In the genomic region with DNA sequence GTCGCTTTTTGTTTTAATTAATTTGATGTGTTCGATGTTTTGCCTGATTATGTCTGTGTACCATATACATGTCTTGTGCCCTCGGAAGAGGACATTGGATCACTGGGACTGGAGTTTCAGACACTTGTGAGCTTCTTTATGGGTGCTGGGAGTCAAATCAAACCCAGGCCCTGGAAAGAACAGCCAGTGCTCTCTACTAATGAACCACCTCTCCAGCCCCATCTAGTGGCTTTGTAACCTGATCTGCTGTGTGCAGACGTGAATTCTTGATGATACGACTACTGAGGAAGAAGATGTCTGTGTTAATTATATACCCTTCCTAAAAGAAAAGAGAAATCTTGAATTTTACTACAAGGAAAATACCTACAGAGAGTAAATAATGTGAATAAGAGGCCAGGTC, we compare ENCODE assay signal across 9 mouse cellular contexts. TPM values are rescaled to one million over a fixed set of nuclear protein-coding genes. Genes with fewer than 3 reads are reported as not detected.
DNase-seq lines count a peak whose midpoint lies in the region; ATAC-seq and TF ChIP-seq lines count a peak whose summit lies in the region.
"Had no signal": no experiment of that assay in that cellular context is flagged by ENCODE, and none has a peak within 500 bp of the region (broad histone marks: within the 10 kb centered on the region; RNA-seq: fewer than 3 reads in every experiment).

No protein-coding gene starts in this region.

- H3K4me3 ChIP-seq in left cerebral cortex, adult 2 months: no peak overlapping the region
- no peak overlapping the region for H3K4me3 ChIP-seq in forebrain, embryonic 16.5 days (replicated peaks; ENCODE audit: low read length)
- H3K4me3 ChIP-seq: limb, embryonic 13.5 days had no signal

- H3K27ac ChIP-seq in left cerebral cortex, adult 2 months: no peak overlapping the region
- no peak overlapping the region for H3K27ac ChIP-seq in forebrain, embryonic 16.5 days (ENCODE audit: low read length)
- H3K27ac ChIP-seq: limb, embryonic 13.5 days had no signal

- H3K9ac ChIP-seq in forebrain, embryonic 16.5 days (replicated peaks; ENCODE audit: low read depth, low read length): no peak overlapping the region
- H3K9ac ChIP-seq: limb, embryonic 13.5 days had no signal

- DNase-seq in adrenal gland, postnatal 14 days: peak; percentile 59
- no peak for DNase-seq in adrenal gland, postnatal 25 days
- no peak for DNase-seq in left cerebral cortex, adult 2 months (ENCODE audit: extremely low spot score in 1 of 2, low spot score in 2 of 2)
- no peak for DNase-seq in left cerebral cortex, adult 8-10 months (ENCODE audit: low spot score in 2 of 2)
- DNase-seq in R1 (ENCODE audit: low read depth, low spot score): peak; percentile 67
- no peak for DNase-seq in c-Kit-positive CD71-positive TER-119-positive erythroid progenitor cells, embryonic 14.5 days (ENCODE audit: low spot score)

- intact Hi-C loops in left cerebral cortex, adult 2 months (cut with DNase I): no loop called here

- no peak overlapping the region for H3K4me2 ChIP-seq in forebrain, embryonic 16.5 days (ENCODE audit: low read length)
- H3K4me2 ChIP-seq: limb, embryonic 13.5 days had no signal

- ATAC-seq in megakaryocyte, adult 5-6 weeks (ENCODE audit: poor library complexity, severe bottlenecking): 0 out of 2 replicates have a peak, but pooled peaks have one; percentile 52
- ATAC-seq in forebrain, embryonic 16.5 days: no peak

- H3K36me3 ChIP-seq in forebrain, embryonic 16.5 days (ENCODE audit: control insufficient read depth, insufficient read depth): no peaks in the 10 kb centered on the region

- peak; percentile 53 for TF ChIP-seq CTCF in left cerebral cortex, adult 2 months (IDR thresholded peaks at IDR 0.05)

- peaks cover 6% of the 10 kb centered on the region; the same call in 1 of the 2 replicates for H3K4me1 ChIP-seq in forebrain, embryonic 16.5 days (replicated peaks; ENCODE audit: control insufficient read depth, insufficient read depth, low read length)
- H3K4me1 ChIP-seq: limb, embryonic 13.5 days had no signal

- H3K27me3 ChIP-seq in forebrain, embryonic 16.5 days (replicated peaks; ENCODE audit: control insufficient read depth, insufficient read depth, low read length): no peaks in the 10 kb centered on the region
- H3K27me3 ChIP-seq: limb, embryonic 13.5 days had no signal

- 82% methylated on average over 5 of the region's 5 CpGs for WGBS in forebrain, embryonic 16.5 days

- H3K9me3 ChIP-seq in forebrain, embryonic 16.5 days (ENCODE audit: control insufficient read depth, low read length): no peaks in the 10 kb centered on the region
- H3K9me3 ChIP-seq: limb, embryonic 13.5 days had no signal

RNA-seq across cellular contexts. Expression of a gene that starts 18.0 kb away (rescaled TPM):
- total RNA-seq in adrenal gland, postnatal 14 days (2021): 47.3 and 47.6 TPM in 2 replicates
- total RNA-seq in adrenal gland, postnatal 25 days (2021): 54.9 TPM in 2 replicates
- total RNA-seq in left cerebral cortex, adult 2 months (2021): 10 to 100 TPM; 12.1 to 13.4 TPM
- 10 to 100 TPM; 12.9 to 15.5 (median 14.7) TPM for total RNA-seq in left cerebral cortex, adult 8-10 months (2022)
- total RNA-seq in megakaryocyte, adult 5-6 weeks (2015): 104 and 108 TPM in 2 replicates
- 26.5 and 38.4 TPM in 2 replicates for total RNA-seq in megakaryocyte, adult 5-6 weeks (2017)
- polyA plus RNA-seq in forebrain, embryonic 16.5 days (2015; fragmentation: Nextera tagmentation; extraction: Ambion mirVana): 3.2 and 5.3 TPM in 2 replicates

Comparison
In these comparisons a context has a peak if more than half of its experiments do, and no peak if none do; other contexts are left out.
1. DNase-seq: peak in adrenal gland, postnatal 14 days (single experiment) and R1 (single experiment); none in adrenal gland, postnatal 25 days (single experiment), left cerebral cortex, adult 2 months (0 of 2), left cerebral cortex, adult 8-10 months (0 of 2) and c-Kit-positive CD71-positive TER-119-positive erythroid progenitor cells, embryonic 14.5 days (single experiment).